Mouse (Mus musculus) limb, embryonic 14.5 days (tissue): ENCODE measurements around the gene Pkdrej. TPM values are rescaled to one million over a fixed set of nuclear protein-coding genes. Genes with fewer than 3 reads are reported as not detected.

Experiments used
- ATAC-seq: fragments of 200-750 bp; cut with Nextera tagmentation; 2 replicates; pipeline ENCODE4 v1.8.0; 2017; ENCODE audit warnings: low read depth, moderate number of reproducible peaks, moderate TSS enrichment; ENCODE audit not compliant: low FRiP score
- DNase-seq: peaks from one replicate; pipeline ENCODE4 v3.0.0-alpha.2; 2015; ENCODE audit warnings: low spot score
- H3K27ac ChIP-seq: fragments of 300-500 bp; sonication (generic); replicated peaks from 2 replicates; pipeline ENCODE4 v1.5.1; 2014; ENCODE audit warnings: low read depth, mild to moderate bottlenecking, low read length, moderate library complexity, mixed read lengths
- H3K27me3 ChIP-seq: fragments of 300-500 bp; sonication (generic); 2 replicates; pipeline ENCODE4 v1.6.1; 2014; ENCODE audit warnings: low read length, mixed read lengths; ENCODE audit not compliant: control insufficient read depth, insufficient read depth
- H3K36me3 ChIP-seq: fragments of 300-500 bp; sonication (generic); 2 replicates; pipeline ENCODE4 v1.6.1; 2014; ENCODE audit warnings: mild to moderate bottlenecking, low read length, moderate library complexity, mixed read lengths; ENCODE audit not compliant: control insufficient read depth, insufficient read depth
- H3K4me1 ChIP-seq: fragments of 300-500 bp; sonication (generic); 2 replicates; pipeline ENCODE4 v1.6.1; 2014; ENCODE audit warnings: antibody characterized with exemption, low read length, mixed read lengths; ENCODE audit not compliant: control insufficient read depth, insufficient read depth
- H3K4me2 ChIP-seq: fragments of 300-500 bp; sonication (generic); replicated peaks from 2 replicates; pipeline ENCODE4 v1.6.1; 2014; ENCODE audit warnings: low read depth, mild to moderate bottlenecking, low read length, moderate library complexity; ENCODE audit not compliant: severe bottlenecking
- H3K4me3 ChIP-seq: fragments of 300-500 bp; sonication (generic); replicated peaks from 2 replicates; pipeline ENCODE4 v1.5.1; 2014; ENCODE audit warnings: low read length
- H3K9ac ChIP-seq: fragments of 300-500 bp; sonication (generic); 2 replicates; pipeline ENCODE4 v1.6.1; 2014; ENCODE audit warnings: mild to moderate bottlenecking, low read depth, low read length, moderate library complexity; ENCODE audit not compliant: severe bottlenecking
- H3K9me3 ChIP-seq: fragments of 300-500 bp; sonication (generic); 2 replicates; pipeline ENCODE4 v1.6.1; 2016; ENCODE audit warnings: low read length; ENCODE audit not compliant: control insufficient read depth
- POLR2A ChIP-seq: fragments of 200-500 bp; IDR thresholded peaks from 2 replicates; pipeline ENCODE4 v1.8.0; 2012; ENCODE audit warnings: inconsistent platforms, mild to moderate bottlenecking, moderate library complexity, borderline replicate concordance; ENCODE audit not compliant: insufficient read depth, insufficient read length; ENCODE audit errors: extremely low read depth
- WGBS: fragments of 180-500 bp; shearing (Covaris S2); extraction: QIAGEN DNeasy Blood & Tissue Kit; methylation state at CpG from one replicate; pipeline ENCODE4 v1.1.7; 2014; 5-methylcytosine and 5-hydroxymethylcytosine counted together
- polyA plus RNA-seq, 2 experiments: library from polyadenylated mRNA; depleted of rRNA in 1 of 2; stranded (reverse) in 1 of 2; unstranded in 1 of 2; fragments of >200 nt; fragmentation: Nextera tagmentation in 1 of 2; extraction: Ambion mirVana in 1 of 2; gene quantifications; 2 replicates each; pipeline versions ENCODE4 v1.2.1 to v1.2.3; 2012 to 2014

Gene Pkdrej
- polyA plus RNA-seq, 2 experiments: 0.25 to 0.38 TPM

- DNase-seq (no peak), ATAC-seq (no peak)
- Histone ChIP-seq H3K4me2 (no peak overlapping the region), H3K27me3 (no peaks in the 10 kb centered on the region), H3K36me3 (no peaks in the 10 kb centered on the region), H3K4me3 (no peak overlapping the region), H3K9me3 (no peaks in the 10 kb centered on the region), H3K9ac (no peak overlapping the region), H3K27ac (no peak overlapping the region), H3K4me1 (peaks cover 10% of the 10 kb centered on the region; the same call in 1 of the 2 replicates)
- 89% methylated on average over 12 of the region's 12 CpGs for WGBS
- TF ChIP-seq POLR2A: no peak
These were observed 12.4 kb downstream of the Pkdrej start for GRCm38 (mm10) chr15:85809091-85809490.

- no peak for DNase-seq
- WGBS: 51% methylated on average over 8 of the region's 8 CpGs
These were observed 13.1 kb downstream of the Pkdrej start for GRCm38 (mm10) chr15:85808434-85808833.

GRCm38 (mm10) chr15:85808031-85808430 is 13.5 kb downstream of the Pkdrej start:
- ATAC-seq: no peak
- no peak overlapping the region for H3K9ac ChIP-seq
- no peaks in the 10 kb centered on the region for H3K36me3 ChIP-seq
- no peak overlapping the region for H3K4me3 ChIP-seq
- peaks cover 10% of the 10 kb centered on the region; the same call in 1 of the 2 replicates for H3K4me1 ChIP-seq
- 74% methylated on average over 6 of the region's 6 CpGs for WGBS
- no peak for TF ChIP-seq POLR2A
- H3K9me3 ChIP-seq: no peaks in the 10 kb centered on the region
- H3K27ac ChIP-seq: no peak overlapping the region
- DNase-seq: no peak
- H3K4me2 ChIP-seq: no peak overlapping the region
- no peaks in the 10 kb centered on the region for H3K27me3 ChIP-seq

More at GRCm38 (mm10) chr15:85808434-85808833, 13.1 kb downstream of the Pkdrej start:
- no peak for ATAC-seq
- no peak for TF ChIP-seq POLR2A
- Histone ChIP-seq H3K27ac (no peak overlapping the region), H3K9ac (no peak overlapping the region), H3K9me3 (no peaks in the 10 kb centered on the region), H3K4me3 (no peak overlapping the region), H3K36me3 (no peaks in the 10 kb centered on the region), H3K4me1 (peaks cover 10% of the 10 kb centered on the region; the same call in 1 of the 2 replicates), H3K27me3 (no peaks in the 10 kb centered on the region), H3K4me2 (no peak overlapping the region)

DNA sequence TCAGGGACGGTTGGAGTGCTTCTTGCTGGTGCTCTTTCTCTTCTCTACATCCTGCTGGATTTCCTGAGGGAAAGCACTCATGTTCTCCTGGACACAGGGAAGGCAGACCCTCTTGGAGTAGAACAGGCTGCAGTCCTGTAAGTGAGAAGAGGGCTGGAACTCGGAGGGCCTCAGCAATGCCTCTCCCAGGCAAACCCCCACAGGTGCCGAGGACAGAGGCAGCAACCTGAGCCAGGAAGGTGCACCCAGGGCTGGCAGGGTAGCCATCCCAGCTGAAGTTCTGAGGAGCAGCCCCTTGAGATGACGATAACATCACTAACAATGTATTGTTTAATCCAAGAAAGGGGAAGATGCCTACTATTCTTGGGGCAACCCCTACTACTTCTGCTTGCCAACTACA is 14.1 kb downstream of the Pkdrej start:
- Histone ChIP-seq H3K9ac (no peak overlapping the region), H3K27ac (no peak overlapping the region), H3K4me3 (no peak overlapping the region), H3K27me3 (no peaks in the 10 kb centered on the region), H3K4me2 (no peak overlapping the region), H3K36me3 (no peaks in the 10 kb centered on the region), H3K4me1 (peaks cover 10% of the 10 kb centered on the region; the same call in 1 of the 2 replicates), H3K9me3 (no peaks in the 10 kb centered on the region)
- WGBS: 76% methylated on average over 4 of the region's 4 CpGs
- DNase-seq (no peak), ATAC-seq (no peak)
- TF ChIP-seq POLR2A: no peak

DNA sequence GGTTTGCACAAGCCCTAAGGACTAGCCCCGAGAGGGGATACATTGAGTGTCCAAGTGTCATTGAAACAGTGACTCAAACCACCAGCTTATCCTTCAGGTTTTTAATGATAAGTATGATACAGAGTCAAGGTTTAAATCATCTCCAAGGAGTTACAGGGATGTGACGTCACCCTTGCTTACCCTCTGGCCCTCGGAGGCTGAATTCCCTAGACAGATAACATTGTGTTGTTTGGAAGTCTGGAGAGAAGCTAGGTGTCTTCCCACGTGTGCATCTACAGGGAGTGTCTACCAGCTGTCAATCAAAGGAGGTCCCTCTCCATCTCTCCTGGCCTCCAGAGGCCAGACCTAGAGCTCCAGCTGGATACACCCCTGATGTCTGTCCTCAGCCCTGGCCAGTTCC is 14.6 kb downstream of the Pkdrej start:
- Histone ChIP-seq H3K27me3 (no peaks in the 10 kb centered on the region), H3K4me2 (no peak overlapping the region), H3K9me3 (no peaks in the 10 kb centered on the region), H3K9ac (no peak overlapping the region), H3K4me1 (peaks cover 7% of the 10 kb centered on the region; the same call in 1 of the 2 replicates), H3K4me3 (no peak overlapping the region), H3K36me3 (no peaks in the 10 kb centered on the region), H3K27ac (no peak overlapping the region)
- ATAC-seq (no peak), DNase-seq (no peak)
- TF ChIP-seq POLR2A: no peak
- 78% methylated on average over 4 of the region's 4 CpGs for WGBS

DNA sequence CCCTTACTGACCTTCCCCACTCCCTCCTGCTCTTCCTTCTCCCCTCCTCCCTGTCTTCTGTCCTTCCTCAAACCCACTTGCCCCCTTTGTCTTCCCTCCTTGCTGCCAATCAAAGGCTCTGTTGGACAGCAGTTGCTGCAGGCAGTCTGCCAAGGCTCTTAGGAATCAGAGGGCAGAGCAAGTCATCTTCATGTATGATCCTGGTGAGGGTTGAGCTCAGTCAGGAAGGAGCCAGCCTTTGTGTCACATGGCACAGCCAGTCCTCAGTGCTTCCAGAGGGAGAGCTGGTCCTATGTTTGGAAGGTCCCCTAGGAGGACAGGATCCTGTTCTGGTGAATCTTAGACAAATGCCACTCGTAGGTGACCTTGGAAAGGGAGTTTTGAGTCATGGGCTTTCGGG is 18.6 kb downstream of the Pkdrej start:
- no peak for DNase-seq
- 87% methylated on average over 2 of the region's 2 CpGs for WGBS

More for the DNA sequence above, 18.6 kb downstream of the Pkdrej start:
- H3K9ac ChIP-seq: no peak overlapping the region
- H3K4me1 ChIP-seq: no peaks in the 10 kb centered on the region
- no peak for ATAC-seq
- no peak overlapping the region for H3K4me3 ChIP-seq
- H3K4me2 ChIP-seq: no peak overlapping the region
- no peak for TF ChIP-seq POLR2A
- H3K27ac ChIP-seq: no peak overlapping the region
- no peaks in the 10 kb centered on the region for H3K36me3 ChIP-seq
- H3K27me3 ChIP-seq: no peaks in the 10 kb centered on the region
- H3K9me3 ChIP-seq: no peaks in the 10 kb centered on the region
